Mouse (Mus musculus): ENCODE measurements around the gene Cacng5.

Gene Cacng5

GRCm38 (mm10) chr11:107914634-107915226, at the start of gene Cacng5:
Gene Cacng5, minus strand, starts transcription at chr11:107915055.
- no peak for DNase-seq

GRCm38 (mm10) chr11:107957566-107958350, 42.9 kb upstream of the Cacng5 start:
- DNase-seq: no peak

- no peak for DNase-seq
Measured at GRCm38 (mm10) chr11:107955191-107956062, 40.6 kb upstream of the Cacng5 start.

- no peak for DNase-seq
Measured at GRCm38 (mm10) chr11:107951431-107951830, 36.6 kb upstream of the Cacng5 start.

- no peak for DNase-seq
Measured at GRCm38 (mm10) chr11:107950658-107951057, 35.8 kb upstream of the Cacng5 start.

GRCm38 (mm10) chr11:107950211-107950610, 35.4 kb upstream of the Cacng5 start:
- DNase-seq: no peak

- DNase-seq: no peak
Measured at GRCm38 (mm10) chr11:107947951-107948350, 33.1 kb upstream of the Cacng5 start.

- no peak for DNase-seq
Measured at GRCm38 (mm10) chr11:107946823-107947222, 32.0 kb upstream of the Cacng5 start.

GRCm38 (mm10) chr11:107936929-107937328, 22.1 kb upstream of the Cacng5 start:
- DNase-seq: no peak

GRCm38 (mm10) chr11:107931721-107932120, 16.9 kb upstream of the Cacng5 start:
- DNase-seq: no peak

- DNase-seq: no peak
Measured at GRCm38 (mm10) chr11:107931288-107931687, 16.4 kb upstream of the Cacng5 start.

GRCm38 (mm10) chr11:107929712-107930111, 14.9 kb upstream of the Cacng5 start:
- no peak for DNase-seq

GRCm38 (mm10) chr11:107919852-107920508, 5.1 kb upstream of the Cacng5 start:
- DNase-seq: no peak

GRCm38 (mm10) chr11:107917721-107918235, 2.9 kb upstream of the Cacng5 start:
- no peak for DNase-seq

GRCm38 (mm10) chr11:107913317-107913716, 1.5 kb downstream of the Cacng5 start:
- DNase-seq: no peak

- DNase-seq: no peak
Measured at GRCm38 (mm10) chr11:107905364-107905763, 9.5 kb downstream of the Cacng5 start.

- DNase-seq: no peak
Measured at GRCm38 (mm10) chr11:107903966-107904605, 10.8 kb downstream of the Cacng5 start.

GRCm38 (mm10) chr11:107900470-107900869, 14.4 kb downstream of the Cacng5 start:
- DNase-seq: no peak

GRCm38 (mm10) chr11:107898698-107899097, 16.2 kb downstream of the Cacng5 start:
- no peak for DNase-seq

GRCm38 (mm10) chr11:107895635-107896034, 19.2 kb downstream of the Cacng5 start:
- DNase-seq: no peak

- no peak for DNase-seq
Measured at GRCm38 (mm10) chr11:107891377-107891776, 23.5 kb downstream of the Cacng5 start.

GRCm38 (mm10) chr11:107887342-107887741, 27.5 kb downstream of the Cacng5 start:
- no peak for DNase-seq
